Mouse (Mus musculus) retina, postnatal 1 day (tissue): ENCODE results near the gene Cd27.
"Not testable (repeated sequence)": the region's sequence is repeated elsewhere in the genome, so short reads cannot be mapped to it uniquely, and the experiment has no call there.

Source experiments
- DNase-seq: peaks from one replicate; pipeline ENCODE4 v3.0.0-alpha.2; 2012

The Cd27 gene

DNA sequence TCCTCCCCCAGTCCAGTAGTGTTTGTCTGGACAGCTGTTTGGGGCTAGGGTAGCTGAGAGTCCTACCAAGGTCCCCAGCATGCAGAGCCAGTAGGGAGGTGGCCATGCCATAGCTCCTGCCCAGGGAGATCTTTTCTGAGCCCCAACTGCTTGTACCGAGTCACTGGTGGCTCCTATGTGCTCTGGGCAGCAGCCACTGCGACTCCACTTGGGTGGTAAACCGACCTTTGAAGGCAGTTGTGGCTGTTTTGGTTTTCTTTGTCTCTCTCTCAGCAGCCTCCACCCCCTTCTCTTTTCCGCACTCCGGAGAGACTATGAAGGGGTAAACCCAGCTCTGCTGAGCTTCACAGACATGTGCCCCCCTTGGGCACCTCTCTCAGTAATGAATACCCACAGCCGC, at the start of gene Cd27:
Cd27 (minus strand) TSS at position 229 of the 400 bp plus-strand sequence.
- no peak for DNase-seq

DNA sequence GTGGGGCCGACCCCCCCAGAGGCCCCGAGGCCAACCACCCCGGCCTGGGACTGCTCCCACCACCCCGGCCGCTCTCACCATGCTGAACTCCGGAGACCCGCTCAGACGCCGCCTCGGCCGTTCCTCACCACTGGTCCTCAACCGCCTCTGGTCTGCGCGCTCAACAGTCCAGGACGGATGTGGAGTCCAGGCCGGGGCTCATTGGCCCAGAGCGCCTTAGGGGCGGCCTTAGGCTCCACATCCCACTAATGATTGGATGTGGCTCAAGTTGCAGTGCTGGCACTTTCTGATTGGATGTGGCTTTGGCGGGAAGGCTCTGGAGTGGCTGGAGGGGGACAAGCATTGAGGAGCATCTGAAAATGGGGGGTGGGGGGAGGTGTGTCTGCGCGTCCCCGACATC, 49.1 kb upstream of the Cd27 start, which contains the start of gene Tuba3a:
Tuba3a (minus strand) TSS at position 153 of the 400 bp plus-strand sequence.
- no peak for DNase-seq

DNA sequence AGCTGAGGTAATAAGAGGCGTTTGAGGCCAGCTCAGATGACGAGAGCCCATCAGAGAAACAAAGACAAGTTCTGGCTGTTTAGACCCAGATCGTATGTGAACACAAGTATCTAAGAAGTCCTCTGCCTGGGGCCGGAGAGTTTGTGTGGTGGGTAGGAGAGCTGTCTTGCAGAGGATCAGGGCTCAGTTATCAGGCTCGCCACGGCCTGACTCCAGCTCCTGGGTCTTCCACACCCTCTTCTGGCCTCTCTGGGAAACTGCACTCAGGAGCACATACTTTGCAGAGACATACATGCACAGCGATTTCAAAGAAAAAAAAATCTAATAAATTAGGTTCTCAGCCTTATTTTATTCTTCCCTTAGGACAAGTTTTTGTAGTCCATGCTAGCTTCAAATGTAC, 47.9 kb upstream of the Cd27 start:
- no peak for DNase-seq

DNA sequence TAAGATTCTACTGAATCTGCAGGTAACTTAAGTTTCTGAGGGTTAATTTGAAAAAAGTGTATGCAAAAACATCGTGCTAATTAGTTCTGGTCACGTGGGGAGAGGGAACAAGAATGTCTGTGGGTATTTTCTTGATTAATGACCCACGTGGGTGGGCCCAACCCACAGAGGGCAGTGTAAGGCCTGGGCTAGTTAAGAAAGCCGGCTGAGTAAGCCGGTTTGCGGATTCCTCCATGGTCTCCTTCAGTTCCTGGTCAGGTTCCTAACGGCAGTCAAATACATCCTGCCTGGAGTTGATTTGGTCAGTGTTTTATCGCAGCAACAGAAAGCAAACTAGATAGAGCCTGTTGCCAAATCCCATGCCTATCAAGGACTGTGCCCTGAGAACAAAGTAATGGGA, 47.4 kb upstream of the Cd27 start:
- no peak for DNase-seq

DNA sequence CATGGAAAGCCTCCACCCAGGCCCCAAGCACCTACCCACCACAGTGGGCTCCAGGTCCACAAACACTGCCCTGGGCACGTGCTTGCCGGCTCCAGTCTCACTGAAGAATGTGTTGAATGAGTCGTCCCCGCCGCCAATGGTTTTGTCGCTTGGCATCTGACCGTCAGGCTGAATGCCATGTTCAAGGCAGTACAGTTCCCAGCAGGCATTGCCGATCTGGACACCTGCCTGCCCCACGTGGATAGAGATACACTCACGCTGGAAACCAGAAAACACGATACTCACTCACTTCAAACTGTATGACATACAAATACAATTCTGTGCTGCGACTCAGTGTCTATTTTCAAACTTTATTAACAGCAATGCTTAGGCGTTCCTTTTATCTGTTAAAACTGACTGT, 45.9 kb upstream of the Cd27 start:
- not testable (repeated sequence) for DNase-seq

DNA sequence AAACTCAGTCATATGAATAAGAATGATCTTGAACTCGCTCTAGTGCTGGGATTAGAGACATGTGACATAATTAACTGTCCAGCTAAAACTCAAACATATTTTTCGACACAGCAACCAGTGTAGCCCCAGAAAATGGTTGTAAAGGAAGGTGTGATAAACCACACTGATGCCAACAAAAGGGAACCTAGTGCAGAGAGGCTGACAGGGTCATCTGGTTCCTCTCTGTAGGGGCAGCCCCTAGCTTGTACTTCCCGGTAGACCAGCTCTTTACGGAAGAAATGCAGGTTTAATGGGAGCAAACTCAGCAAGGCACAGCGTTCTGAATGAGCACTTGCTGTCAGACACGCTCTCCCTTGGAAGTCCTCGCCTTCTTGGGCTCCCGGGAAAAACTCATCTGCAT, 42.9 kb upstream of the Cd27 start:
- DNase-seq, result no peak

DNA sequence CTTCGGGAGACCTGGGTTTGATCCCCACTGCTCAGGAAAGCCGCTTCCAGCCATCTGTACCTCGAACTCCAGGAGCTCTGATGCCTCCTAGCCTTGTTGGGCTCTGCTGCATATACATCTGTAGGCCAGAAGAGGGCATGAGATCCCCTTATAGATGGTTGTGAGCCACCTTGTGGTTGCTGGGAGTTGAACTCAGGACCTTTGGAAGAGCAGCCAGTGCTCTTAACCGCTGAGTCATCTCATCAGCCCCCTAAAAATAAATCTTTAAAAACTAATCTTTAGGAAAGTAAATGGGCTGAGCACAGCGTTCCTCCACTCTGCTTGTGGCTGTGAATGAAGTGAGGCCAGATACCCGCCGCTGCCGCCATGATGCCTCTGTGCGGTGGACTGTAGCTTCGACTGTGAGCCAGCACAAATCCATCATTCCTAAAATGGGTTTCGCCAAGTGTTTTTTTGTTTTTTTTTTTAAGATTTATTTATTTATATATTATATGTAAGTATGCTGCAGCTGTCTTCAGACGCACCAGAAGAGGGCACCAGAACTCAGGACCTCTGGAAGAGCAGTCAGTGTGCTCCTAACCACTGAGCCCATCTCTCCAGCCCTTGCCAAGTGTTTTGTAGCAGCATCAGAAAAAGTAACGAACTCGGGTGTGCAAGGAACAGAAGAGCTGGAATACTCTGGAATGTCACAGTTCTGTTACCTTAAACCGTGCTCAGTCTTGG, 38.2 kb upstream of the Cd27 start:
- peak; percentile 58 for DNase-seq

DNA sequence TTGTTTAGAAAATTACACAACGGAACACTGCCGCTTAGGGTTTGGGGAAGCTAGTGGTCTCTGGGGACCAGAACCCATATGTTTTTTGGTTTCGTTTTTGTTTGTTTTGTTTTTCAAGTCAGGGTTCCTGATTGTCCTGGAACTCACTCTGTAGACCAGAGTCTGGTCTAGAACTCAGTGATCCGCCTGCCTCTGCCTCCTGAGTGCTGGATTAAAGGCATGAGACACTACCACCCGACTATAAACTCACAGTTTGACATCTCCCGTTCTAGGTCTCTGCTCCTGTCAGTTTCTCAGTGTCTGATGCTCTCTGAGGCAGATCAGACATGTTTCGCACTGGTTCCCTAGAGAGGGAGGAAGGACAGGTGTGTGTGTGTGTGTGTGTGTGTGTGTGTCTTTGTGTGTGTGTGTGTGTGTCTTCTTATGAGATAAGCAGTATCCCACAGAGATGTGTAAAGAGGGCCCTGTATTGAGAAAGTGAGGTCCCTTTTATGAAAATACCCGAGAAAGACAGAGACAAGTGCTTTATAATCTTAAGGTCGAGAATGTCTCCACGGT, 35.5 kb upstream of the Cd27 start:
- DNase-seq, result no peak

DNA sequence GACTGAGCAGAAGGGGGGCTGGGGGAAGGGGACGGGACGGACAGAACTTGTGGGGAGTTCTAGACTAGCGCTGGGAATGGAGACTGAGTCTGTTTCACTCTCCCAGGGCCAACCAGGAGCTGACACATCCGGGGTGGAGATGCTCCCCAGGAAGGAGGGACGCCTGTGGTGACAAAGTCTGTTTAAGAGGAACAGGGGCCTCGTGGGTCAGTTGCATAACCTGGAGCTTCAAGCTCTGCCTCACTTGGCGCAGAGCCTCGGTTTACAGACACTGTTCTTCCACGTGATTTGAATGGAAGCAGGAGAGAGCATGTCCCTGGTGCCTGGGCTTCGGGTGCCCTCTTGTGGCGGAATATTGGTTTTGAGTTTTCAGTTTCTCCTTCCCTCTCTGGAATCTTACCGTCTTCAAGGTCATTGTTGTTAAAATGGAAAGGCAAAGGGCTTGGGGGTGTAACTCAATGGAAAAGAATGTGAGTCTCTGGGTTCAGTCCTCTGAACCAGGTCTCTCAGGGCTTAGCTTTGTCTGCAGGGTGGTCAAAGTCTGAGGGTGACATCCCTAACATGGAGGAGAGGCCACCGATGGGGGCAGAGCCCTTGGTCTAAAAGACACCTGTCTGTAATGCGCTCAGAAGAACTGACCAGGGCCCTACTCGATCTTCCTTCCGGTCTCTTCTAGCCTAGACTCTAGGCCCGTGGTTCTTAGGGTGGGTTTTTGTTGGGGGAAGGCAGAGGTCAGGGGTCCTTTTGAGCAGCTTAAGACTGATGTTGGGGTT, 34.8 kb upstream of the Cd27 start:
- DNase-seq, result peak; percentile 92

DNA sequence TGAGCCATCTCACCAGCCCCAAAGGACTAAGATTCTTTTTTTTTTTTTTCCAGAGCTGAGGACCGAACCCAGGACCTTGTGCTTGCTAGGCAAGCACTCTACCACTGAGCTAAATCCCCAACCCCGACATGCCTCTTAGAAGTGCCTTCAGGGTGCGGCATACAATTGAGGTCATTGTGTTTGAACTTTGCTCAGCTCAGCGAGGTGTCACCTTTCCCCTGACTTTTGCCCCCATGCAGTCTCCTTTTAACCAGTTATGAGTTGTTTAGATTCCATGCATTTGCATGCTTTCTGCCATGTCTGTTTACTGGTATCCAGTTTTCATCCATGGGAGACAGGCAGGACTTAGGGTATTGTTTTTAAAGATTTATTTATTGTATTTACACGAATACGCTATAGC, 32.0 kb upstream of the Cd27 start:
- DNase-seq, result no peak

DNA sequence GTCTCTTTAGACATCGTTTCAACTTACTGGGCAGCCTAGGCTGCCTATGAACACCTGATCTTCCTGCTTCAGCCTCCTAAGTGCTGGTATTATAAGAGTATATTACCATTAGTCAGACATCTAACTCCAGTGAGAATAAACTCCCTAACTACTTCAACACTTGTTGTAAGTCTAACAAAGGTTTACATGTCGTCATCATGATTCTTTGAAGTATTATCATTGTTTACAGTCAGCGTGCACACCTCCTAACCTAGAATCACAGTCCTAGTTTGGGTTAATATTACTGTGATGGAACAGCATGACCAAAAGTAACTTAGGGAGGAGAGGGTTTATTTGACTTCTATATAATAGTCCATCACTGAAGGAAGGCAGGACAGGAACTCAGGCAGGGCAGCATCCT, 30.7 kb upstream of the Cd27 start:
- DNase-seq, result no peak

DNA sequence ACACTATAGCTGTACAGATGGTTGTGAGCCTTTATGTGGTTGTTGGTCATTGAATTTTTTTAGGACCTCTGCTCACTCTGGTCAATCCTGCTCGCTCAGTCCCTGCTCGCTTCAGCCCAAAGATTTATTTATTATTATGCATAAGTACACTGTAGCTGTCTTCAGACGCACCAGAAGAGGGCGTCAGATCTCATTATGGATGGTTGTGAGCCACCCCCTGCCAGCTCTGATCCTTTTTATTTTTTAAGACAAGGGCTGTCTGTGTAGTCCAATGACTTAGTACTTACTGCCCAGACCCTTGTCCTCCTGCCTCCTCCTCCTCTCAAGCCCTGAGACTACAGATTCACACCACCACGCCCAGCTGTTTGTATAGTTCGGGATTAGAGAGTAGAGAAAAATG, 29.8 kb upstream of the Cd27 start:
- DNase-seq, result not testable (repeated sequence)

DNA sequence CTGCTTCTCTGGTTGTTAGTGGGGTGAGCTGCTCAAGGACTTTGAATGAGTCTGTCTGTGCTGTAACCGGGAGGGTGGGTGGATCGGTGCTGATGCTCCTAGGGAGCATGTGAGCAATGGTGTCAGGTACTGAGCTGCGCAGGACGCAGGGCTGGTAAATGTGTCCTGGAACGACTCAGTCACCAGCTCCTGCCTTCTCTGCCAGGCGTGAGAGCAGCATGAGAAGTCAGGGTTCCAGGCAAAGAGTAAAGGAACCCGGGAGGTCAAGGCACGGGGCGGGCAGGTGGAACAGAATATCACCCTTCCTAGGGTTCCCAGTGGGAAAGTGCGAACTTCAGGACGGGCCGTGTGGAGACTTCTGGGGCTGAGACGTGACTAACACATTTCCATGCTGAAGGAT, 29.3 kb upstream of the Cd27 start:
- DNase-seq, result no peak

DNA sequence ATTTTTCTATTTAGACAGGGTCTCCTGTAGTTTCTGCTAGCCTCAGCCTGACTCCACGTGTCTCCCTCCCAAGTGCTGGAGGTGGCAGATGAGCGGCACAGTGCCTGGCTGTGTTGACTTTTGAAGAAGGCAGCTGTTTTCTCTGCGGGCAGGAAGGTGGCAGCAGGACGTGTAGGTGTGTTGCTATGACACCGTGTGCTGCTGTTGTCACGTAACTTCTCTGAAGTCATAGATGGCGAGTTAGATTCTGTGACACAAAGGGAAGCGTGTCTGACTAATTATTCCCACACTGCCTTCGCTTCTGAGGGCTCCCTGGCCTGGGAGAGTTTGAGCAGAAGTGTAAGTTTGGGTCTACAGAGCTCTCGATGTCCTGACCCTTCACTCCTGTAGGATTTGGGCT, 28.4 kb upstream of the Cd27 start:
- no peak for DNase-seq

DNA sequence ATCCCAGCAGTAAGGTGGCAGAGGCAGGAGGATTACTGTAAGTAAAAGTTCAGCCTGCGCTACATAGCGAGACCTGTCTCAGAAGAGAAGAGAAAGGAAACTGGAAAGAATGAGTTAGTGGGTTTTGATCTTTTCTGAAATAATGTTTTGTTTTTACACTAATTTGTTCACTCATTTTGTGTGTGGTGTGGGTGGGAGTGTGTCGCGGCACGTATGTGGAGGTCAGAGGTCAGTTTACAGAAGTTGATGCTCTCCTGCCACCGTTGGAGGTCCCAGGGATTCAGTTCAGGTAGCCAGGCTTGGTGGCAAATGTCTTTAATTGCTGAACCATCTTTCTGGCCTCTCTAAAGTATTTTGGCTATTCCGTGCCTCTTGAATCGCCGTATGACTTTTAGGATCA, 27.4 kb upstream of the Cd27 start:
- no peak for DNase-seq

DNA sequence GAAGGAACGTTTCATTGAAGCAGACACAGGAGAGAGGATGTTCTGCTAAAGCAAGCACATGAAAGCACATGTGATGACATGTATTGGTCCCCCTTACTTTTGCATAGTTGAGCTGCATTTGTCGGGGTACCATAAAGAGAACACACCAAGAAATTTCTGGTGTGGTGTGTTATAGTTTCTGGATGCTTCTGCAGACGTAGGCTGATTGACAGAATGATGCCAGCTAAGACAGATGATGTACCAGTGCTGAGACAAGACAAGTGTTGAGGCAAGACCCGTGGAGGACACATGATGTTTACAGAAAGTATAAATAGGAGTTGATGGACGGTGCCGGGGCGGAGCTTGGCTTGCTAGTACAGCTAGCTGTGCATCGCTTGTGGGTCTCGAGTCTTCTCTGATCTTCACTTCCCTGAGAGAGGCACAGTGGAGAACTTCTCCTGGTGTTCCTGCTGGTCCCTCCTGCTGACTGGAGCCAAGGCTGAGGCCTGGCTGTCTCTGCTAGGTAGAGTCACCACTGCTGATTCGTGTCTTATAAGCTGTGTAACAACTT, 23.3 kb upstream of the Cd27 start:
- no peak for DNase-seq

DNA sequence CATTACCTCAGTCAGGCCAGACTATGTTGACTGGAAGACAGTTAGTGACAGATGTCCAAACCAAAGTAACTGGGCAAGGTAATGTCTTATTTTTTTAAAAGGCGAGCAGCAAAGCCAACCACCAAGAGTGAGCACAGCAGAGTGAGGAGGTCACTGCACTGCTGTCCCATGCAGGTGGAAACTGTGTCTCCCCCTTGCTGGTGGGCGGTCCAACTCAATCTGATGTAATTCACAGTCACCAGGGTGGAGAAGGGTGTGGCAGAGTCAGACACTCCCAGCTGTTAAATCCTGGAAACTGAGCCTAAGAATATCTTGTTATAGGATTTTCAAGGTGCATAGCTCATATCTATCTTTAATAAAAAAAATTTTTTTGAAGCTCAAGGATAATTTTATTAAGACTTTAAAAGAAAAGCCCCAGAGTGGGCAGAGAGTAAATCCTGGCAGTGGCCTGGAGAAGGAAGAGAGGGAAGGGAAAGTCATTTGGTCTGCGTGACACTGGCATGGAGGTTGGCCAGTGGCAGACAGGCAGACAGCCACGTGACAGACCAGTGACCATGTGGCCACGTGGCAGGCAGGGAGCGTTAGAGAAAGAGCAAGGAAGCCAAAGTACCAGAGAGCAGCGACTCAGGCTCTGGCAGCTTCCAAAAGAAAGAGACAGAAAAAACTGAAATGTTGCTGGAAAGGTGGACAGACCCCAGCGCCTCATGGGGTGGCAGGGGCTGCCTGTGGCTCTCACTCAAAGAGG, 19.6 kb upstream of the Cd27 start:
- no peak for DNase-seq

DNA sequence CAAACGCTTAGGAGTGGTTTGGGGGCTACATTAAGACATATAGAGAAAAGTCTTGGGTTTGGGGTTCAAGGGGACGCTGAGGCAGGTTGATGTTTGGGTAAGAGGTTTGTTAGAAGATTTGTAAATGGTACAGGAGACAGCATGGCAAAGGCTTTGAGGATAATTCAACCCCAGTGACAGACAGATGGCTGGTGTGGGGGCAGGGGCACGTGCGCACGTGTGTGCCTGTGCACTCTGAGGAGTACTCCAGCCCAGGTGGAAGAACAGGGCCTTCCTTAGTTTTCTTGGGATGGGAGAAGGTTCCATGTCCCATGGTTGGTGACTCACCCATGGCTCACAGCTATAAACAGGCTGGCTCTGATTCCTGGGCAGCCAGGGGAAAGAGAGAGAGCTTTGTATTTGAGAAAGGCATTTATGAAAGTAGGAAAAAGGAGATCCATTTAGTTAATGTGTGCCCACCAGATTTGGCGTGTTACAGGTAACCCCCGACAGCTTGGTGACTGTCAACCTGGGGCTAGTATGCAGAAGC, 18.8 kb upstream of the Cd27 start:
- no peak for DNase-seq

DNA sequence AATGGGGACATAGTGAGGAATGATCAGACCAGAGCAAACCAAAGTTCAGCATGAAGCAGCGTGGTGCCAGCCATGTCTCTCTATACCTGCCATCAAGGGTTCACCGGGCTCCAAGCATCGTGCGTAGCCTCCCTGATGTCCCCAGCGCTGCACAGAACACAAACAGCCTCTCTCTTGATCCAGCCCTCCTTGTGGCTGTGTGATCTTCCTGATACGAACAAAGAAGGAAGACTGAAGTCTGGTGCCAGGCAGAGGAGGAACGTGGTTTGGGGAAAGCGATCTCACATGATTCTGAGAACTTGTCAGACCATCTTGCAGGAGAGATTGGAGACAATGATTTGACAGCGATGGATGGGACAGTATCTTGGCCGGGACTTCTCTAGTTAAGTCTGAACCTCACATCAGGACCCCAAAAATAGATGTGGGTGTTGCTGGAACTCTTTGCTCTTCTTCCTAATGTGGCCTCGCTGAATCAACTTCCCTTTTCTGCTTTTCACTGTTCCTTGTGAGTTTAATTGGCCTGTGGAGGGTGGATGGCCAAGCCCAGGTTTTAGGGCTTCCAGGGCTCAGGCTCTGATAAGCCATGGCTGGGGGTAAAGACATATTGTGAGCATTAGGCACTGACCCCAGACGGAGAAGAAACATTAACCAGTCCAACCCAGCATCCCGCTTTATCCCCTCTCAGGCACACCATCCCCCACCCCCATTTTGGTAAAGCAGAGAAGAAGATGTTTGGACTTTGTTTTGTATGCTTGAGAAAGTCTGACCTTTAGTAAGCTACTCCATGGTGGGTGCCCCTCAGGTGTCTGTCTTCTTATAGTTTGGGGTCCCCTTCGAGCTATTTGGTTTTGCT, 17.3 kb upstream of the Cd27 start:
- no peak for DNase-seq

DNA sequence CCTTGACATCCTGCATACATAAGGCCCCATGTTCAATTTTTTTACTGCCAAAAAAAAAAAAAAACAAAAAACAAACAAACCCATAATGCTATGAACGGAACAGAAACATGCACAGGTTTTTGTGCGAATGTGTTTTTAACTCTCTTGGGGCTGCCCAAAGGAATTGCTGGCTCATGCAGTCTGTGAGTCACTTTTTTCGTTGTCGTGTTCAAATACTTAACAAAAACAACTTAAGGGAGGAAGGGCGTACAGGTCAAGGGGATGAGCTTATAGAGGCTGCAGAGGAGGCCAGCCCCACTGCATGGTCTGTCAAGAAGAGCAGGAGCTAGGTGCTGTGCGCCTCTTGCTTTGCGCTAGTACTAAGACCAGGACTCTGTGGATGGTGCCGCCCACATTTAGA, 15.9 kb upstream of the Cd27 start:
- no peak for DNase-seq

DNA sequence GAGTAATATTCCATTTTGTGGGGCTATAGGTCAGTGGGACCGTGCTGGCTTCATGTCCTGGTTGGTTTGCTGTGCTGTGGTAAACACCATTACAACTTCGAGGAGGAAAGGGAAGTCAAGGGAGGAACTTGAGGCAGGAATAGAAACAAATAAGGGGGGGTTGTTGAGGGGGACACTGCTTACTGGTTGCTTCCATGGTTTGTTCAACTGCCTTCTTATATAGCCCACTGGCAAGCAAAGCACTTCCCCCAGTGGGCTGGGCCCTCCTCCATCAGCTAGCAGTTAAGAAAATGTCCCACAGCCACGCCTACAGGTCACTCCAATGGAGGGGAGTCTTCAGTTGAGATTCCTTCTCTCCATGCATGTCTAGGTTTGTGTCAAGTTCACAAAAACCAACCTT, 15.5 kb upstream of the Cd27 start:
- no peak for DNase-seq

DNA sequence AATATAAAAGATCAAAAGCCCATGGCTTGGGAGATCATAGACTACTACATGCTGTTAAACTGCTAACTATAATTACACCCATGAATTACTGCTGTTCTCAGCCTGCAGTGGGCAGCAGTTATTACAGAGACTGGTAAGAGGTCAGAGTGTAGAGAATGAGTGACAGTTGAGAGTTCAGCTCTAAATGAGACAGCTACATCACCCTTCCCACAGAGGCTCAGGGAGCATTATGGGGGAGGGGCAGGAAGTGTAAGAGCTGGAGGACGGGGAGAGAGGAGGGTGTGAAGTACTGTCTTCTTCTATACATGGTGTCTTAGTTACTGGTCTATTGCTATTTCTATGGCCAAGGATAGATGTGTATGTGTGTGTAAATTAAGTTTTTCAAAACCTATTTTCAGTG, 7.7 kb upstream of the Cd27 start:
- peak; percentile 67 for DNase-seq
